Mouse (Mus musculus): ENCODE results near the gene Gramd4. TPM values are rescaled to one million over a fixed set of nuclear protein-coding genes. Genes with fewer than 3 reads are reported as not detected.

Gramd4 gene
- total and polyA plus RNA-seq, 3 experiments: 25.3 to 31.5 (median 27.6) TPM

GRCm38 (mm10) chr15:86075305-86076047, 18.0 kb downstream of the Gramd4 start:
- WGBS: 60% methylated on average over 20 of the region's 20 CpGs
- no peak for DNase-seq
- Histone ChIP-seq H3K79me2 (replicated peaks; ENCODE audit: control insufficient read depth, insufficient read depth, low read length) (peaks cover 3% of the 10 kb centered on the region), H3K27me3 (ENCODE audit: control insufficient read depth, insufficient read depth, low read length) (no peaks in the 10 kb centered on the region), H3K4me1 (ENCODE audit: control insufficient read depth, insufficient read depth, low read length) (peaks cover 35% of the 10 kb centered on the region), H3K27ac (no peak overlapping the region; the same call in 1 of the 2 replicates), H3K4me3 (no peak overlapping the region), H3K9ac (ENCODE audit: low read depth, low read length) (no peak overlapping the region), H3K36me3 (ENCODE audit: control insufficient read depth, insufficient read depth, low read length) (no peaks in the 10 kb centered on the region)
- intact Hi-C loops (cut with DNase I): no loop called here
- TF ChIP-seq POLR2A (IDR thresholded peaks at IDR 0.05; ENCODE audit: insufficient read depth, low read depth, low read length) (no peak), CTCF (IDR thresholded peaks at IDR 0.05) (no peak), EP300 (IDR thresholded peaks at IDR 0.05; ENCODE audit: insufficient read depth, low read depth, low read length) (no peak)

DNA sequence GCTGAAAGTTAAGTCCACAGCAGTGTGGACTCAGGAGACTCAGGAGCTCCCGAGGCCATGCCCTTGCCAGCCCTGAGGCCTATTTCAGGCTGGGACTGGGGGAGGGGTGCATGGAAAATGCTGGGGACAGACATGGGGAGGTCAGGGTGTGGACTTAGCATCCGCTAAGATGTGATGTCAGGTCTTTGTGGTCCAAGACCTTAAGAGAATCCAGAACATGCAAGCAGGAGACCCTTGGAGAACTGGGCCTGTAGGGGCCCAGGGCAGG, 18.5 kb downstream of the Gramd4 start:
- WGBS: 51% methylated on average over 2 of the region's 2 CpGs
- intact Hi-C loops (cut with DNase I): no loop called here
- Histone ChIP-seq H3K27me3 (ENCODE audit: control insufficient read depth, insufficient read depth, low read length) (no peaks in the 10 kb centered on the region), H3K36me3 (ENCODE audit: control insufficient read depth, insufficient read depth, low read length) (no peaks in the 10 kb centered on the region), H3K9ac (ENCODE audit: low read depth, low read length) (no peak overlapping the region), H3K79me2 (replicated peaks; ENCODE audit: control insufficient read depth, insufficient read depth, low read length) (peaks cover 3% of the 10 kb centered on the region), H3K4me1 (ENCODE audit: control insufficient read depth, insufficient read depth, low read length) (peaks cover 37% of the 10 kb centered on the region), H3K4me3 (no peak overlapping the region), H3K27ac (no peak overlapping the region; the same call in 1 of the 2 replicates)
- TF ChIP-seq EP300 (IDR thresholded peaks at IDR 0.05; ENCODE audit: insufficient read depth, low read depth, low read length) (no peak), POLR2A (IDR thresholded peaks at IDR 0.05; ENCODE audit: insufficient read depth, low read depth, low read length) (no peak), CTCF (IDR thresholded peaks at IDR 0.05) (no peak)
- no peak for DNase-seq

DNA sequence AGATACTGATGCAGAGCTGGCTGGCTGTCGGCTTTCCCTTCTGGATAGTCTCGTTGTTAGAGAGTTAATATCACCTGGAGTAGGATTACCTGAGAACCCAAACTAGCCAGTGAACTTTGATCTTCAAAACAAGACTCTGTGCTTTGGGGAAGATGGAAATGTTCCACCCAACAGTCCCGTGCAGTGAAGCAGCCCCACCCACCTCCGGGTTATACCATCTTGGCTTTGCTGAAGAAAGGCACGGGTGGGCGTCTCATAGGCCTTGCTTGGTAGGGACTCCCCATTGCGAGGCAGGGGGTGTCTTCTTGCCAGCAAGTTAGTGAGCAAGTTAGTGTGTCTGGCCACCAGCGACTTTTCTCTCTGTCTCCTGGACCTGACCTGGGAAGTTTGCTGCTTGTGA, 18.9 kb downstream of the Gramd4 start:
- peaks cover 39% of the 10 kb centered on the region for H3K4me1 ChIP-seq (ENCODE audit: control insufficient read depth, insufficient read depth, low read length)

DNA sequence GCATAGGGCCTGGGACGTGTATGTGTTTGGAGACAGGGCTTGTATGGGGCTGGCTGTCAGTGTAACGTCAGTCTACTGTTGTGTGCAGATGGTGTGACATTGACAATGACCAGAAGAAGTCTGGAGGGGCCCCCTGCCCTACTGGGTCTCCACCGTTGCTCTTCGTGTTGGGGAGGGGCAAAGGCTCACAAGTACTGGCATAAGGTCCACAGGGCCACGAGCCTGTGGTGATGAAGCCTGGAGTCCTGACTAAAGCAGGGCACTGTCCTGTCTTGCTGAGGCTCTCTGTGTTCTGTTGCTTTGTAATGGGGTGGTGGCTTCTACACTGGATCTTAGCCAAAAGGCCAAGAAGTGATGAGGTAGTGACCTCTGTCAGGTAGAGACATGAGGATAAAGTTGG, 20.4 kb downstream of the Gramd4 start:
- Histone ChIP-seq H3K27me3 (ENCODE audit: control insufficient read depth, insufficient read depth, low read length) (no peaks in the 10 kb centered on the region), H3K4me3 (no peak overlapping the region), H3K4me1 (ENCODE audit: control insufficient read depth, insufficient read depth, low read length) (peaks cover 43% of the 10 kb centered on the region), H3K9ac (ENCODE audit: low read depth, low read length) (no peak overlapping the region), H3K79me2 (replicated peaks; ENCODE audit: control insufficient read depth, insufficient read depth, low read length) (peaks cover 1% of the 10 kb centered on the region), H3K36me3 (ENCODE audit: control insufficient read depth, insufficient read depth, low read length) (no peaks in the 10 kb centered on the region), H3K27ac (no peak overlapping the region; the same call in 1 of the 2 replicates)
- TF ChIP-seq POLR2A (IDR thresholded peaks at IDR 0.05; ENCODE audit: insufficient read depth, low read depth, low read length) (no peak), CTCF (IDR thresholded peaks at IDR 0.05) (no peak), EP300 (IDR thresholded peaks at IDR 0.05; ENCODE audit: insufficient read depth, low read depth, low read length) (no peak)
- intact Hi-C loops (cut with DNase I): loop anchor here (2.0 kb wide), 1 partner anchor 19 kb away; no protein-coding TSS in a partner anchor
- no peak for DNase-seq
- WGBS: 47% methylated on average over 5 of the region's 5 CpGs

More for the DNA sequence above, 18.9 kb downstream of the Gramd4 start:
- Histone ChIP-seq H3K27ac (no peak overlapping the region), H3K36me3 (ENCODE audit: control insufficient read depth, insufficient read depth, low read length) (no peaks in the 10 kb centered on the region), H3K27me3 (ENCODE audit: control insufficient read depth, insufficient read depth, low read length) (no peaks in the 10 kb centered on the region), H3K4me3 (no peak overlapping the region), H3K9ac (ENCODE audit: low read depth, low read length) (no peak overlapping the region), H3K79me2 (replicated peaks; ENCODE audit: control insufficient read depth, insufficient read depth, low read length) (peaks cover 3% of the 10 kb centered on the region)
- intact Hi-C loops (cut with DNase I): no loop called here
- DNase-seq: no peak
- WGBS: 68% methylated on average over 8 of the region's 8 CpGs
- TF ChIP-seq CTCF (IDR thresholded peaks at IDR 0.05): no peak
- TF ChIP-seq EP300 (IDR thresholded peaks at IDR 0.05; ENCODE audit: insufficient read depth, low read depth, low read length): no peak
- TF ChIP-seq POLR2A (IDR thresholded peaks at IDR 0.05; ENCODE audit: insufficient read depth, low read depth, low read length): no peak

- H3K9ac ChIP-seq (ENCODE audit: low read depth, low read length): 0 out of 2 replicates have a peak overlapping the region, but pooled peaks have one; percentile 8
- WGBS: 45% methylated on average over 18 of the region's 18 CpGs
- no peak for DNase-seq
- H3K4me3 ChIP-seq: no peak overlapping the region
- TF ChIP-seq CTCF (IDR thresholded peaks at IDR 0.05) (no peak), POLR2A (IDR thresholded peaks at IDR 0.05; ENCODE audit: insufficient read depth, low read depth, low read length) (no peak), EP300 (IDR thresholded peaks at IDR 0.05; ENCODE audit: insufficient read depth, low read depth, low read length) (no peak)
- intact Hi-C loops (cut with DNase I): loop anchor here (2.0 kb wide), 1 partner anchor 20 kb away; no protein-coding TSS in a partner anchor
- peaks cover 49% of the 10 kb centered on the region for H3K4me1 ChIP-seq (ENCODE audit: control insufficient read depth, insufficient read depth, low read length)
- H3K27ac ChIP-seq: peak overlapping the region; percentile 72
- H3K79me2 ChIP-seq (replicated peaks; ENCODE audit: control insufficient read depth, insufficient read depth, low read length): peaks cover 1% of the 10 kb centered on the region; the same call in 1 of the 2 replicates
- H3K36me3 ChIP-seq (ENCODE audit: control insufficient read depth, insufficient read depth, low read length): no peaks in the 10 kb centered on the region
- H3K27me3 ChIP-seq (ENCODE audit: control insufficient read depth, insufficient read depth, low read length): no peaks in the 10 kb centered on the region
Observed at GRCm38 (mm10) chr15:86078481-86079216, 21.2 kb downstream of the Gramd4 start.

DNA sequence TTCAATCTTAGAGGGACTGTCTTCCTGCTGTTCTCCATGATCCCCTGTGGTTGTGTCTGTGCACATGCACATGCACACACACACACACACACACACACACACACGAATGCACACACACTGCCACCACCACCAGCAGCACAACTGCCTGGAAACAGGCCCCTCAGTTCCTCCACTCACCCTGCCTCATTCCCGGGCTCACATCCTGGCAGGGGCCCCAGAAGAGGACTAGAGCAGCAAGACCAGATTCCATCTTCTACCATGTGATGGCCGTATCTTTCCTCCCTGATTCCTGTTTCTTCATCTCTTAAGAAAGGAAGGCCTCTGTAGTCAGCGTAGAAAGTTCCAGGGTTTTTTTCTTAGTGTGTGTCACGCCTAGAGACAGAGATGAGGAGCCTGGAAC, 22.0 kb downstream of the Gramd4 start:
- no peaks in the 10 kb centered on the region for H3K36me3 ChIP-seq (ENCODE audit: control insufficient read depth, insufficient read depth, low read length)
- peaks cover 1% of the 10 kb centered on the region for H3K79me2 ChIP-seq (replicated peaks; ENCODE audit: control insufficient read depth, insufficient read depth, low read length)
- TF ChIP-seq POLR2A (IDR thresholded peaks at IDR 0.05; ENCODE audit: insufficient read depth, low read depth, low read length): no peak
- no peak for TF ChIP-seq CTCF (IDR thresholded peaks at IDR 0.05)
- no peak for TF ChIP-seq EP300 (IDR thresholded peaks at IDR 0.05; ENCODE audit: insufficient read depth, low read depth, low read length)
- DNase-seq: no peak
- H3K27me3 ChIP-seq (ENCODE audit: control insufficient read depth, insufficient read depth, low read length): no peaks in the 10 kb centered on the region
- H3K9ac ChIP-seq (ENCODE audit: low read depth, low read length): no peak overlapping the region; the same call in 1 of the 2 replicates
- H3K4me1 ChIP-seq (ENCODE audit: control insufficient read depth, insufficient read depth, low read length): peaks cover 52% of the 10 kb centered on the region
- H3K4me3 ChIP-seq: no peak overlapping the region
- WGBS: 32% methylated on average over 5 of the region's 5 CpGs
- intact Hi-C loops (cut with DNase I): loop anchor here (2.0 kb wide), 1 partner anchor 21 kb away; no protein-coding TSS in a partner anchor
- peak overlapping the region; percentile 72 for H3K27ac ChIP-seq
